Mouse (Mus musculus): ENCODE results near the gene Klhl5. TPM values are rescaled to one million over a fixed set of nuclear protein-coding genes. Genes with fewer than 3 reads are reported as not detected.

Gene Klhl5
- total RNA-seq, 2 experiments from 2014 or later, result 49.1 to 84.6 TPM

GRCm38 (mm10) chr5:65182268-65182667 lies 74.9 kb downstream of the Klhl5 start:
- no peak for ATAC-seq (replicated peaks; ENCODE audit: poor library complexity)

- ATAC-seq (replicated peaks; ENCODE audit: poor library complexity), result no peak
Observed at GRCm38 (mm10) chr5:65191601-65192000, 84.3 kb downstream of the Klhl5 start.

- ATAC-seq (replicated peaks; ENCODE audit: poor library complexity), result no peak
Observed at GRCm38 (mm10) chr5:65194441-65194840, 87.1 kb downstream of the Klhl5 start.

GRCm38 (mm10) chr5:65199346-65200128 lies 92.2 kb downstream of the Klhl5 start, which contains the start of gene Wdr19:
TSS of gene Wdr19 (plus strand) at chr5:65199696.
- peak; percentile 100 for ATAC-seq (replicated peaks; ENCODE audit: poor library complexity)

GRCm38 (mm10) chr5:65204726-65205125 lies 97.4 kb downstream of the Klhl5 start:
- ATAC-seq (replicated peaks; ENCODE audit: poor library complexity), result no peak

- peak; percentile 86 for ATAC-seq (replicated peaks; ENCODE audit: poor library complexity)
Observed at GRCm38 (mm10) chr5:65213321-65213720, 106.0 kb downstream of the Klhl5 start.

Other genes starting within 250 kb of the Klhl5 start
- gene Tlr1, start 174.0 kb upstream of the Klhl5 start, total RNA-seq (2015), result 7.3 and 7.5 TPM in 2 replicates
- gene Tlr1, start 174.0 kb upstream of the Klhl5 start, total RNA-seq (2017), result 2.6 and 3.8 TPM in 2 replicates
- 4.5 and 4.8 TPM in 2 replicates for gene Tlr6, start 147.4 kb upstream of the Klhl5 start, total RNA-seq (2015)
- 3.0 and 3.7 TPM in 2 replicates for gene Tlr6, start 147.4 kb upstream of the Klhl5 start, total RNA-seq (2017)
- gene Fam114a1, start 137.5 kb upstream of the Klhl5 start, total RNA-seq (2015), result 5.6 and 7.1 TPM in 2 replicates
- gene Fam114a1, start 137.5 kb upstream of the Klhl5 start, total RNA-seq (2017), result 5.2 and 7.4 TPM in 2 replicates
- gene Tmem156, start 15.4 kb upstream of the Klhl5 start, total RNA-seq (2015), result 29.2 and 30.6 TPM in 2 replicates
- gene Tmem156, start 15.4 kb upstream of the Klhl5 start, total RNA-seq (2017), result 38.0 and 41.3 TPM in 2 replicates
- gene Wdr19, start 92.2 kb downstream of the Klhl5 start, total RNA-seq (2015), result 1.4 and 1.8 TPM in 2 replicates
- gene Wdr19, start 92.2 kb downstream of the Klhl5 start, total RNA-seq (2017), result 1.7 and 5.0 TPM in 2 replicates
- 64.9 and 65.7 TPM in 2 replicates for gene Rfc1, start 228.1 kb downstream of the Klhl5 start, total RNA-seq (2015)
- gene Rfc1, start 228.1 kb downstream of the Klhl5 start, total RNA-seq (2017), result 88.2 and 140 TPM in 2 replicates
- not detected in 2 replicates for gene Klb, start 240.8 kb downstream of the Klhl5 start, total RNA-seq (2015)
- not detected in 2 replicates for gene Klb, start 240.8 kb downstream of the Klhl5 start, total RNA-seq (2017)

Data from megakaryocyte progenitor cell, adult 5-6 weeks (primary cell).